Mouse (Mus musculus) forebrain, embryonic 13.5 days (tissue): ENCODE results near the gene Ube2o. TPM values are rescaled to one million over a fixed set of nuclear protein-coding genes. Genes with fewer than 3 reads are reported as not detected.
A peak's percentile ranks its signal among the peaks of the same experiment; 100 is the strongest.

ENCODE experiments used
- ATAC-seq: fragments of 200-750 bp; cut with Nextera tagmentation; 2 replicates; pipeline ENCODE4 v1.8.0; 2017
- H3K27ac ChIP-seq: fragments of 300-500 bp; sonication (generic); 2 replicates; pipeline ENCODE4 v1.5.1; 2015; ENCODE audit warnings: inconsistent platforms, mild to moderate bottlenecking, moderate library complexity
- H3K27me3 ChIP-seq: fragments of 300-500 bp; sonication (generic); 2 replicates; pipeline ENCODE4 v1.6.1; 2015; ENCODE audit warnings: mild to moderate bottlenecking, inconsistent platforms
- H3K36me3 ChIP-seq: fragments of 300-500 bp; sonication (generic); 2 replicates; pipeline ENCODE4 v1.6.1; 2015; ENCODE audit warnings: mild to moderate bottlenecking, inconsistent platforms; ENCODE audit not compliant: poor library complexity, severe bottlenecking
- H3K4me1 ChIP-seq: fragments of 300-500 bp; sonication (generic); 2 replicates; pipeline ENCODE4 v1.6.1; 2015; ENCODE audit warnings: inconsistent platforms
- H3K4me2 ChIP-seq: fragments of 300-500 bp; sonication (generic); 2 replicates; pipeline ENCODE4 v1.6.1; 2015; ENCODE audit warnings: inconsistent platforms, mild to moderate bottlenecking, moderate library complexity
- H3K4me3 ChIP-seq: fragments of 300-500 bp; sonication (generic); 2 replicates; pipeline ENCODE4 v1.5.1; 2015; ENCODE audit warnings: mild to moderate bottlenecking, inconsistent platforms
- H3K9ac ChIP-seq: fragments of 300-500 bp; sonication (generic); 2 replicates; pipeline ENCODE4 v1.6.1; 2015; ENCODE audit warnings: mild to moderate bottlenecking, inconsistent platforms
- H3K9me3 ChIP-seq: fragments of 300-500 bp; sonication (generic); replicated peaks from 2 replicates; pipeline ENCODE4 v1.6.1; 2016; ENCODE audit warnings: inconsistent platforms
- WGBS: fragments of 180-500 bp; shearing (Covaris S2); methylation state at CpG from one replicate; pipeline ENCODE4 v1.1.7; 2015; 5-methylcytosine and 5-hydroxymethylcytosine counted together
- polyA plus RNA-seq: library from polyadenylated mRNA; unstranded; fragments of >200 nt; fragmentation: Nextera tagmentation; extraction: Ambion mirVana; gene quantifications from 2 replicates; pipeline ENCODE4 v1.2.1, GENCODE M21; 2015

Ube2o gene
- polyA plus RNA-seq, 1 experiment from 2014 or later, result 11.9 TPM

- H3K9ac ChIP-seq, result no peak overlapping the region
- H3K36me3 ChIP-seq, result peaks cover 38% of the 10 kb centered on the region
- H3K4me3 ChIP-seq, result no peak overlapping the region
- peaks cover 4% of the 10 kb centered on the region; the same call in 1 of the 2 replicates for H3K4me1 ChIP-seq
- no peak overlapping the region for H3K27ac ChIP-seq
- WGBS, result 93% methylated on average over 11 of the region's 11 CpGs
- H3K27me3 ChIP-seq, result no peaks in the 10 kb centered on the region
- H3K4me2 ChIP-seq, result no peak overlapping the region
- no peaks in the 10 kb centered on the region for H3K9me3 ChIP-seq
- no peak for ATAC-seq
Observed at GRCm38 (mm10) chr11:116549273-116550038, 31.8 kb downstream of the Ube2o start.

GRCm38 (mm10) chr11:116548780-116549179 lies 32.5 kb downstream of the Ube2o start:
- Histone ChIP-seq H3K9me3 (no peaks in the 10 kb centered on the region), H3K4me3 (no peak overlapping the region), H3K36me3 (peaks cover 44% of the 10 kb centered on the region), H3K27ac (no peak overlapping the region), H3K27me3 (no peaks in the 10 kb centered on the region), H3K9ac (no peak overlapping the region), H3K4me2 (no peak overlapping the region), H3K4me1 (no peaks in the 10 kb centered on the region)
- WGBS, result 98% methylated on average over 9 of the region's 9 CpGs
- ATAC-seq, result no peak

- Histone ChIP-seq H3K27ac (no peak overlapping the region), H3K4me2 (no peak overlapping the region), H3K9ac (no peak overlapping the region), H3K9me3 (no peaks in the 10 kb centered on the region), H3K27me3 (no peaks in the 10 kb centered on the region), H3K4me1 (no peaks in the 10 kb centered on the region), H3K36me3 (peaks cover 57% of the 10 kb centered on the region), H3K4me3 (no peak overlapping the region)
- WGBS, result 84% methylated on average over 17 of the region's 17 CpGs
- no peak for ATAC-seq
Observed at GRCm38 (mm10) chr11:116547296-116548060, 33.8 kb downstream of the Ube2o start.

- no peaks in the 10 kb centered on the region for H3K4me1 ChIP-seq
- WGBS, result 85% methylated on average over 4 of the region's 4 CpGs
- H3K27me3 ChIP-seq, result no peaks in the 10 kb centered on the region
- no peak overlapping the region for H3K4me3 ChIP-seq
- H3K9ac ChIP-seq, result no peak overlapping the region
- H3K36me3 ChIP-seq, result peaks cover 94% of the 10 kb centered on the region
- H3K27ac ChIP-seq, result no peak overlapping the region
- H3K4me2 ChIP-seq, result no peak overlapping the region
- ATAC-seq, result 0 out of 2 replicates have a peak, but pooled peaks have one; percentile 27
- no peaks in the 10 kb centered on the region for H3K9me3 ChIP-seq
Observed at GRCm38 (mm10) chr11:116543110-116543509, 38.1 kb downstream of the Ube2o start.

- H3K36me3 ChIP-seq, result peaks cover 89% of the 10 kb centered on the region
- no peaks in the 10 kb centered on the region for H3K9me3 ChIP-seq
- no peak overlapping the region for H3K4me3 ChIP-seq
- ATAC-seq, result no peak
- no peak overlapping the region for H3K27ac ChIP-seq
- H3K4me1 ChIP-seq, result no peaks in the 10 kb centered on the region
- no peak overlapping the region for H3K9ac ChIP-seq
- 95% methylated on average over 11 of the region's 11 CpGs for WGBS
- no peaks in the 10 kb centered on the region for H3K27me3 ChIP-seq
- no peak overlapping the region for H3K4me2 ChIP-seq
Observed at GRCm38 (mm10) chr11:116541183-116541582, 40.1 kb downstream of the Ube2o start.

GRCm38 (mm10) chr11:116538142-116538735 lies 43.0 kb downstream of the Ube2o start:
- Histone ChIP-seq H3K36me3 (peaks cover 63% of the 10 kb centered on the region), H3K4me3 (no peak overlapping the region), H3K9ac (no peak overlapping the region), H3K4me1 (peaks cover 9% of the 10 kb centered on the region), H3K4me2 (no peak overlapping the region), H3K9me3 (no peaks in the 10 kb centered on the region), H3K27ac (no peak overlapping the region), H3K27me3 (peaks cover 27% of the 10 kb centered on the region)
- WGBS, result 89% methylated on average over 12 of the region's 12 CpGs
- ATAC-seq, result no peak

GRCm38 (mm10) chr11:116537388-116537787 lies 43.9 kb downstream of the Ube2o start:
- H3K4me1 ChIP-seq, result peaks cover 18% of the 10 kb centered on the region
- 76% methylated on average over 5 of the region's 5 CpGs for WGBS
- peaks cover 35% of the 10 kb centered on the region for H3K27me3 ChIP-seq
- no peak overlapping the region for H3K9ac ChIP-seq
- H3K4me3 ChIP-seq, result no peak overlapping the region
- H3K9me3 ChIP-seq, result no peaks in the 10 kb centered on the region
- H3K27ac ChIP-seq, result no peak overlapping the region
- H3K36me3 ChIP-seq, result peaks cover 54% of the 10 kb centered on the region
- H3K4me2 ChIP-seq, result no peak overlapping the region
- no peak for ATAC-seq

- peaks cover 42% of the 10 kb centered on the region for H3K27me3 ChIP-seq
- WGBS, result 90% methylated on average over 7 of the region's 7 CpGs
- no peak overlapping the region for H3K4me3 ChIP-seq
- H3K4me1 ChIP-seq, result peaks cover 25% of the 10 kb centered on the region
- ATAC-seq, result no peak
- no peak overlapping the region for H3K4me2 ChIP-seq
- H3K9ac ChIP-seq, result no peak overlapping the region
- no peaks in the 10 kb centered on the region for H3K9me3 ChIP-seq
- peaks cover 47% of the 10 kb centered on the region for H3K36me3 ChIP-seq
- H3K27ac ChIP-seq, result no peak overlapping the region
Observed at GRCm38 (mm10) chr11:116536685-116537084, 44.6 kb downstream of the Ube2o start.

GRCm38 (mm10) chr11:116534154-116534865 lies 46.9 kb downstream of the Ube2o start:
- H3K36me3 ChIP-seq, result peaks cover 24% of the 10 kb centered on the region
- peaks cover 64% of the 10 kb centered on the region for H3K27me3 ChIP-seq
- peak overlapping the region; percentile 88 for H3K4me2 ChIP-seq
- peaks cover 43% of the 10 kb centered on the region for H3K4me1 ChIP-seq
- no peak overlapping the region for H3K27ac ChIP-seq
- WGBS, result 23% methylated on average over 20 of the region's 20 CpGs
- H3K9me3 ChIP-seq, result no peaks in the 10 kb centered on the region
- peak; percentile 54 for ATAC-seq
- no peak overlapping the region for H3K9ac ChIP-seq
- H3K4me3 ChIP-seq, result peak overlapping the region; percentile 48

GRCm38 (mm10) chr11:116533341-116534153 lies 47.7 kb downstream of the Ube2o start:
- Histone ChIP-seq H3K9me3 (no peaks in the 10 kb centered on the region), H3K27me3 (peaks cover 67% of the 10 kb centered on the region), H3K9ac (peak overlapping the region; percentile 56), H3K4me3 (peak overlapping the region; percentile 48), H3K36me3 (peaks cover 16% of the 10 kb centered on the region), H3K4me1 (peaks cover 43% of the 10 kb centered on the region), H3K27ac (no peak overlapping the region), H3K4me2 (peak overlapping the region; percentile 88)
- under 1% methylated on average over 63 of the region's 63 CpGs for WGBS
- 0 out of 2 replicates have a peak, but pooled peaks have one; percentile 14 for ATAC-seq

- Histone ChIP-seq H3K4me1 (peaks cover 43% of the 10 kb centered on the region), H3K4me2 (peak overlapping the region; percentile 88), H3K4me3 (peak overlapping the region; percentile 48), H3K9me3 (no peaks in the 10 kb centered on the region), H3K9ac (peak overlapping the region; percentile 56), H3K27ac (no peak overlapping the region), H3K36me3 (peaks cover 9% of the 10 kb centered on the region), H3K27me3 (peaks cover 67% of the 10 kb centered on the region)
- WGBS, result under 1% methylated on average over 50 of the region's 50 CpGs
- 0 out of 2 replicates have a peak, but pooled peaks have one; percentile 17 for ATAC-seq
Observed at GRCm38 (mm10) chr11:116532810-116533338, 48.4 kb downstream of the Ube2o start.
